Mouse (Mus musculus) heart, postnatal 0 days (tissue): ENCODE measurements around the gene Jmjd6.

Experiments
- CTCF ChIP-seq: IDR thresholded peaks from 2 replicates; pipeline ENCODE4 v1.5.1; 2016; ENCODE audit warnings: antibody characterized with exemption, control low read depth, low read depth
- EP300 ChIP-seq: IDR thresholded peaks from 2 replicates; pipeline ENCODE4 v1.6.1; 2016; ENCODE audit warnings: antibody characterized with exemption, low read depth

GRCm38 (mm10) chr11:116849587-116849986, 6.3 kb upstream of the Jmjd6 start:
- no peak for TF ChIP-seq EP300
- TF ChIP-seq CTCF: no peak
